Mouse (Mus musculus): ENCODE data around the gene Acadsb.
A peak's percentile ranks its signal among the peaks of the same experiment; 100 is the strongest.
"Not testable (repeated sequence)": the region's sequence is repeated elsewhere in the genome, so short reads cannot be mapped to it uniquely, and the experiment has no call there.

The Acadsb gene

GRCm38 (mm10) chr7:131410416-131411058 lies at the start of gene Acadsb, which contains the start of gene Ikzf5:
Acadsb (plus strand) TSS chr7:131410601.
Ikzf5 (minus strand) TSS chr7:131410521.
- DNase-seq: peak; percentile 97 to 98

- no peak for DNase-seq
Observed at GRCm38 (mm10) chr7:131362269-131362614, 48.2 kb upstream of the Acadsb start.

- peak; percentile 76 to 83 for DNase-seq
Observed at GRCm38 (mm10) chr7:131362615-131363300, 47.6 kb upstream of the Acadsb start, which contains the start of gene 2310057M21Rik. 2310057M21Rik (minus strand) TSS chr7:131362759.

- DNase-seq: no peak
Observed at GRCm38 (mm10) chr7:131364131-131364530, 46.3 kb upstream of the Acadsb start.

GRCm38 (mm10) chr7:131370648-131371469 lies 39.5 kb upstream of the Acadsb start, which contains the start of gene Pstk:
Pstk (plus strand) TSS chr7:131371141.
- DNase-seq: peak; percentile 74 to 75

- DNase-seq: no peak
Observed at GRCm38 (mm10) chr7:131371470-131371860, 38.9 kb upstream of the Acadsb start.

GRCm38 (mm10) chr7:131371880-131372651 lies 38.3 kb upstream of the Acadsb start:
- no peak for DNase-seq

DNA sequence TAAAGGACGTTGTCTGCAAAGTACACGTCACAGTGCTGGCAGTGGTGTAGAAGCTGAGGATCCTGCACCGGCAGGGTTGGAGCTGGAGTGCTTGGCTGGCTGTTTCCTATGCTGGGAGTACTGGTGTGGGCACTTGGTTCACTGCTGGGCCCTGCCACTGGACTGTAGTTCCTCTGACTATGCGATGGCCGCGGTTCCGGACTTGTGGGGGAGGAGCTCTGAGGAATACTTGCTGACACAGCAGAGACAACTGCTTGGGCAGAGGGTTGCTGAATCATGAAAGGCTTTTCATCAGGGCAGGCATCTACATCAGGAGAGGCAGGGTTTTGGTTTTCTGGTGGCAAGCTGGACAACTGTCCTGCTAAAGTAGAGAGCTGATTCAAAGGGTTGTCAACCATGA lies 18.6 kb upstream of the Acadsb start:
- not testable (repeated sequence) for DNase-seq

GRCm38 (mm10) chr7:131409321-131409987 lies 947 bp upstream of the Acadsb start:
- DNase-seq: no peak

DNA sequence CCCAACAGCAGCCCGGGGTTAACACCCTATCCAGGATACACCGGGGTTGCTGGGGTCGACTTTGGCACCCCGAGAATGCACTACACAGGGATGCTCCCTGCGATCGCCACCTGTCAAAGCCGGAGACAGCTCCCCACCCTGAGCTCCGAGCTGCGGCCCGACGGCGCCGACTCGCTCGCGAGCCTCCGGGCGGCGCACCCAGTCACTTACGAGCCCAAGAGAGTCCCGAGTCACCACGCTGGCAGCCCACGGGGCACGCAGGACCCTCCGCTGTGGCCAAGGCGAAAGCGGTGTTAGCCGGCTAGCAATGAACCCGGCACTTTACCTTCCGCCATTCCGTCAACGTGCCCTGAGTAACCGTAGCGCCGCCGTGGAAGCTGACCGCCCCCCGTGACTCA lies 414 bp upstream of the Acadsb start:
- no peak for DNase-seq

GRCm38 (mm10) chr7:131411221-131411940 lies 980 bp downstream of the Acadsb start:
- no peak for DNase-seq

GRCm38 (mm10) chr7:131411941-131412270 lies 1.5 kb downstream of the Acadsb start:
- DNase-seq: no peak

DNA sequence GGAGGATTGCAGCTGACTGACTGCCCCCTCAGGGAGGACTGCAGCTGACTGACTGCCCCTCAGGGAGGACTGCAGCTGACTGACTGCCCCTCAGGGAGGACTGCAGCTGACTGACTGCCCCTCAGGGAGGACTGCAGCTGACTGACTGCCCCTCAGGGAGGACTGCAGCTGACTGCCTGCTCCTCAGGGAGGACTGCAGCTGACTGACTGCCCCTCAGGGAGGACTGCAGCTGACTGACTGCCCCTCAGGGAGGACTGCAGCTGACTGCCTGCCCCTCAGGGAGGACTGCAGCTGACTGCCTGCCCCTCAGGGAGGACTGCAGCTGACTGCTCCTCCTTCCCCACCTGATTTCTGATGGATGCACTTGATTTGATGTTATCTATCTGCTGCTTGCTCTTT lies 6.3 kb downstream of the Acadsb start:
- DNase-seq: not testable (repeated sequence)

DNA sequence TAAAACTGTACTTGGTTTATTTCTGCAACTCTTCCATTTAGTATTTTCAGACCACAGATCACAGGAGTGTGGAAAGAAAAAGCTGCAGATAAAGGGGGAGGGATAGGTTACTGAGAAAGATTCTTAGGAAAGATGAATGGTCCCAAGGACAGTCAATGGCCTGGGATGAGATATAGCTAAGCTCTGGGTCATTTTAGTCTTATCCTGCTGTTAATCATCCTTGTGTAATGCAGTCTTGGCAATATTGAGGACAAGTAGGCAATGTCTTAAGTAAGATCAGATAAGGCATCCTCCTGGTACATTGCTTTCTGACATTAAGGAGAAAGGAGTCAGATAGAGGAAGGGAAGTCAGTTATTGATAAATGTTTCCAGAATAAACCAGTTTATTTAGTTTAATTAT lies 7.2 kb downstream of the Acadsb start:
- DNase-seq: no peak

DNA sequence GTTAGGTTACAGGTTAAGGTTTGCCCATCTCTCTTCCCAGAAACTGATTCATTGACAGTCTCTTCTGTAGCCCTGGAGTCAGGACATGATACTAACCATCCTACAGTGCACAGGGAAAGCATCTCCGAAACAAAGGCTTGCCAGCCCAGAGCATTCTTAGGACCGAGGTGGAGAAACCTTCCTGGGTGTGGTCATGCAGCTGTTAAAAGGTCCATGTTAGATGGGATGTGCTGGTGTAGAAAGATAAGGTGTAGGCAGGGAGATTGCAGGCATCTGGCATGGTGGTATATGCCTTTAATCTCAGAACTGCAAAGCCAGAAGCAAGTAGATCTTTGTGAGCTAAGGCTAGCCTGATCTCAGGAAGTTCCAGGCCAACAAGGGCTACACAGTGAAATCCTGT lies 14.5 kb downstream of the Acadsb start:
- no peak for DNase-seq

- DNase-seq: no peak
Observed at GRCm38 (mm10) chr7:131427331-131427730, 16.9 kb downstream of the Acadsb start.

DNA sequence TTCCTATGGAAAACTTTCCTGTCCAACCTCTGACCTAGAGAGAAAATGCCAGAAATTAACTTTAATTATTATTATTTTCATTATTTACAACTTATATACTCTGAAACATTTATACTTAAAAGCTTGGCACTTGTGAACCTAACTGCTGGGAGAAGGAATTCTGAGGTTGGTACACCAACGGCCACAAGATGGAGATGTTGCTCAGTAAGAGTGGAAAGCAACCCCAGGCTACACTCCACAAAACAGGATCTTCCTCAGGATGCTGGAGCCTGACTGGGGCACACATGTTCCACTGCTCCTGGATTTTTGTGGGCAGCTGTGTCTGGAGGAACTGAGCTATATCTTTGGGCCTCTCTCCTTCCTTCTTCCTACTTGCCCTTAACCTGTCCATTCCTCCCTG lies 21.8 kb downstream of the Acadsb start:
- DNase-seq: no peak

- DNase-seq: no peak
Observed at GRCm38 (mm10) chr7:131434276-131434675, 23.9 kb downstream of the Acadsb start.

GRCm38 (mm10) chr7:131437051-131437450 lies 26.6 kb downstream of the Acadsb start:
- no peak for DNase-seq

DNA sequence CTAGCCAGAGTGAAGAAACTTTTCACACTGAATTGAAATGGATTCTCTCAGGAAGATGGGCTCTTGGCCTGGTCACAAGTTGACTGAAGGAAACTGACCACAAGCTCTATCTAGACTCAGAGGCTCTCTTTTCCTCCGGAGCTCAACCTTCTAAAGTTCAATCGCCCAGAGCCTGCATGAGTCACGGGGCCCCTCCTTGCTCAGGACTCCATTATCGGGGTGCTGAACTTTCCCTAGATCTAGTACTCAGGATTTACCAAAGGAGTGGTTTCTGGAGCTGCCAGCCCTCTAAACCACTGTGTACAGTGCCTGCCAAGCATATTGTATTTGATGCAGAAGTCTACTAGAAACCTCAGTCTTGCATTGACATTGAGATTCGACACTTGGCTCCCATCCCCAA lies 46.3 kb downstream of the Acadsb start:
- DNase-seq: no peak

DNA sequence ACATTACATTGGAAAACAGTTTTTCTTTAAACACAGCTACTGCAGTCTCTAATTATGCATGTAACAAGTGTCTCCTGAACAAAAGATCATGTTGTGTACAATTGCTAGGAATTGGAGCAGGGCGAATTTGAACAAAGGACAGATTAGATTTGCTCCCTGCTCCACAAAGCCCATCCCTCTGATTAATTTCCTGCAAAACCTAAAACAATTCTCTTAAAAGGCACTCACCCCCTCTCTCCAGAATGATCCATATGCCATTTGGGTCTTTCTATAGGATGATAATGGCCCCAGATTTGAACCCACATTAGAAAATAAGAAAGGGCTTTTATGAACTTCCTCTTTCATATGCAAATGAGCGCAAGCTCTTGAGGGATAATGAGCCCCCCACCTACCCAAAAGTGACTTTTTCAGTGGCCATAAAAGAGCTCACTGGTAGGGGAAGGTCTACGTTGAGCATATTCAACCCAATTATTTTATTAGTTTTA lies 54.8 kb downstream of the Acadsb start:
- no peak for DNase-seq

Measured in thymus, adult 18-20 months (tissue).